Mouse (Mus musculus) G1E (cell line): ENCODE results near the gene Mybbp1a.

Source experiments
- CTCF ChIP-seq: IDR thresholded peaks from 2 replicates; pipeline ENCODE4 v1.5.1; 2012; ENCODE audit warnings: low read depth, low read length, inconsistent platforms, mixed read lengths
- GATA2 ChIP-seq: IDR thresholded peaks from 2 replicates; pipeline ENCODE4 v1.6.1; 2012; ENCODE audit warnings: low read depth, low read length, inconsistent platforms, borderline replicate concordance

GRCm38 (mm10) chr11:72394694-72395093, 46.5 kb upstream of the Mybbp1a start:
- TF ChIP-seq CTCF: no peak
- no peak for TF ChIP-seq GATA2
